Mouse (Mus musculus) neutrophil, adult 5-6 weeks (primary cell): Measurements from ENCODE around the gene Mrpl46. TPM values are rescaled to one million over a fixed set of nuclear protein-coding genes. Genes with fewer than 3 reads are reported as not detected.

Experiments used
- ATAC-seq: fragments of 151-379, 151-347 bp; 2 replicates; pipeline ENCODE4 v1.8.0; 2017; ENCODE audit warnings: mild to moderate bottlenecking, moderate TSS enrichment; ENCODE audit not compliant: insufficient number of reproducible peaks, poor library complexity, low FRiP score, severe bottlenecking; ENCODE audit errors: extremely low read depth
- total RNA-seq: library from RNA; stranded (forward); fragments of 200-1000 nt; gene quantifications from 2 replicates; pipeline ENCODE4 v1.2.3, GENCODE M21; 2017

Gene Mrpl46
- 16.9 and 18.7 TPM in 2 replicates for total RNA-seq

GRCm38 (mm10) chr7:78782639-78783581, at the start of gene Mrpl46, which contains the start of gene Mrps11:
Gene Mrpl46 (minus strand): TSS chr7:78783531.
Gene Mrps11 (plus strand): TSS chr7:78783119.
- ATAC-seq: peak; percentile 97

- ATAC-seq: no peak
Observed at GRCm38 (mm10) chr7:78827749-78828362, 44.5 kb upstream of the Mrpl46 start.

DNA sequence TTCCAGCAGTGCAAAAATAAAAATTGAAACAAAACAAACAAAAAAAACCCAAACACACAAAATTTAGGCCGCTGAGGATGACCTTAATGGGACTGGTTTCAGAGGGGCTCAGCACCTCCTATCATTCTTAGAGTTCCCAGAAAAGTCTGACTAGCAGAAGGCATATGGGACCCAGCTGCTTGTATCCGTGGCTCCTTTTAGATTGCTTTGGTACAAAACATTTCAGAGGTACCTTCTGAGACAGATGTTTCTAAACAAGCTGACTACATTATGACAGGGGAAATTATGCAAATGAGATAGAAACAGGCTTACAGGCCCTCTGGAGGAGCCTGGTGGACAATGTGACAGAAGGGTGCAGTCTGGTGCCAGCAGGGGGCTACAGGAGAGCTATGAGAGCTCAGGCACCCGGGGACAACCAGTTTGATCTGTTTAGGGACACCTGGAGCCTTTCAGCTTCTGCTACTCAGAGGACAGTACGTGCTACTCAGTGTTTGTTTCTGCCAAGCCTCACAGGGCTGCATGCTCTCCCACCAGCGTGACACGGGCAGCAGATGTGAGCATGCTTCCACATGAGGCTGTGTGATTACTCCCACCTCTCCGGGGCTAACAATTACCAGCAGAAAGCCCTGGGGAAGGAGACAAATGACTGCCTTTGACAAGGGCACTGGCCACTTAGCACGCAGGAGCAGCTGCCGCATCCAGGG, 43.5 kb upstream of the Mrpl46 start:
- no peak for ATAC-seq

- ATAC-seq: no peak
Observed at GRCm38 (mm10) chr7:78818336-78818735, 35.0 kb upstream of the Mrpl46 start.

GRCm38 (mm10) chr7:78814766-78815165, 31.4 kb upstream of the Mrpl46 start:
- ATAC-seq: no peak

- no peak for ATAC-seq
Observed at GRCm38 (mm10) chr7:78813791-78814190, 30.5 kb upstream of the Mrpl46 start.

GRCm38 (mm10) chr7:78807192-78807591, 23.9 kb upstream of the Mrpl46 start:
- ATAC-seq: no peak

GRCm38 (mm10) chr7:78803841-78804240, 20.5 kb upstream of the Mrpl46 start:
- no peak for ATAC-seq

- ATAC-seq: no peak
Observed at GRCm38 (mm10) chr7:78799730-78800496, 16.6 kb upstream of the Mrpl46 start.

GRCm38 (mm10) chr7:78797843-78798455, 14.6 kb upstream of the Mrpl46 start:
- ATAC-seq: no peak

GRCm38 (mm10) chr7:78796624-78797023, 13.3 kb upstream of the Mrpl46 start:
- ATAC-seq: no peak

- ATAC-seq: no peak
Observed at GRCm38 (mm10) chr7:78794571-78795092, 11.3 kb upstream of the Mrpl46 start.

- no peak for ATAC-seq
Observed at GRCm38 (mm10) chr7:78793895-78794570, 10.7 kb upstream of the Mrpl46 start.

GRCm38 (mm10) chr7:78791359-78792222, 8.3 kb upstream of the Mrpl46 start:
- ATAC-seq: peak; percentile 79

- no peak for ATAC-seq
Observed at GRCm38 (mm10) chr7:78787793-78788380, 4.6 kb upstream of the Mrpl46 start.

- no peak for ATAC-seq
Observed at GRCm38 (mm10) chr7:78785906-78786305, 2.6 kb upstream of the Mrpl46 start.
